Mouse (Mus musculus) heart, postnatal 0 days (tissue): ENCODE measurements around the gene Pdcd1lg2. TPM values are rescaled to one million over a fixed set of nuclear protein-coding genes. Genes with fewer than 3 reads are reported as not detected.

ENCODE experiments used
- ATAC-seq: fragments of 200-750 bp; cut with Nextera tagmentation; 2 replicates; pipeline ENCODE4 v1.8.0; 2017; ENCODE audit warnings: low read depth, moderate number of reproducible peaks, moderate library complexity; ENCODE audit not compliant: insufficient read depth
- DNase-seq: peaks from one replicate; pipeline ENCODE4 v3.0.0-alpha.2; 2016; ENCODE audit warnings: low spot score
- H3K27ac ChIP-seq: fragments of 300-500 bp; sonication (generic); 2 replicates; pipeline ENCODE4 v1.5.1; 2014; ENCODE audit warnings: low read depth, mild to moderate bottlenecking
- H3K27me3 ChIP-seq: fragments of 300-500 bp; sonication (generic); 2 replicates; pipeline ENCODE4 v1.6.1; 2014; ENCODE audit warnings: low read length, mixed read lengths; ENCODE audit not compliant: control insufficient read depth, insufficient read depth
- H3K36me3 ChIP-seq: fragments of 300-500 bp; sonication (generic); replicated peaks from 2 replicates; pipeline ENCODE4 v1.6.1; 2014; ENCODE audit warnings: low read length, mixed read lengths; ENCODE audit not compliant: control insufficient read depth, insufficient read depth
- H3K4me1 ChIP-seq: fragments of 300-500 bp; sonication (generic); 2 replicates; pipeline ENCODE4 v1.6.1; 2014; ENCODE audit warnings: antibody characterized with exemption; ENCODE audit not compliant: control insufficient read depth, insufficient read depth
- H3K4me2 ChIP-seq: fragments of 300-500 bp; sonication (generic); 2 replicates; pipeline ENCODE4 v1.6.1; 2014; ENCODE audit warnings: low read depth, mild to moderate bottlenecking, low read length, moderate library complexity
- H3K4me3 ChIP-seq: fragments of 300-500 bp; sonication (generic); 2 replicates; pipeline ENCODE4 v1.5.1; 2014; ENCODE audit warnings: low read depth, low read length
- H3K9ac ChIP-seq: fragments of 300-500 bp; sonication (generic); replicated peaks from 2 replicates; pipeline ENCODE4 v1.6.1; 2014; ENCODE audit warnings: low read depth, low read length, mixed read lengths
- H3K9me3 ChIP-seq: fragments of 300-500 bp; sonication (generic); replicated peaks from 2 replicates; pipeline ENCODE4 v1.6.1; 2016; ENCODE audit warnings: low read length; ENCODE audit not compliant: control insufficient read depth
- CTCF ChIP-seq: IDR thresholded peaks from 2 replicates; pipeline ENCODE4 v1.5.1; 2016; ENCODE audit warnings: antibody characterized with exemption, control low read depth, low read depth
- EP300 ChIP-seq: IDR thresholded peaks from 2 replicates; pipeline ENCODE4 v1.6.1; 2016; ENCODE audit warnings: antibody characterized with exemption, low read depth
- WGBS: fragments of 180-500 bp; shearing (Covaris S2); extraction: QIAGEN DNeasy Blood & Tissue Kit; methylation state at CpG from one replicate; pipeline ENCODE4 v1.1.7; 2014; 5-methylcytosine and 5-hydroxymethylcytosine counted together
- polyA plus RNA-seq: library from polyadenylated mRNA; unstranded; fragments of >200 nt; fragmentation: Nextera tagmentation; extraction: Ambion mirVana; gene quantifications from 2 replicates; pipeline ENCODE4 v1.2.1, GENCODE M21; 2015
- total RNA-seq: library from RNA; depleted of rRNA; stranded (reverse); fragments of >200 nt; gene quantifications from 2 replicates; pipeline ENCODE4 v1.2.3, GENCODE M21; 2014; ENCODE audit warnings: low replicate concordance

Pdcd1lg2 gene
- total and polyA plus RNA-seq, 2 experiments from 2014 or later: not detected

DNA sequence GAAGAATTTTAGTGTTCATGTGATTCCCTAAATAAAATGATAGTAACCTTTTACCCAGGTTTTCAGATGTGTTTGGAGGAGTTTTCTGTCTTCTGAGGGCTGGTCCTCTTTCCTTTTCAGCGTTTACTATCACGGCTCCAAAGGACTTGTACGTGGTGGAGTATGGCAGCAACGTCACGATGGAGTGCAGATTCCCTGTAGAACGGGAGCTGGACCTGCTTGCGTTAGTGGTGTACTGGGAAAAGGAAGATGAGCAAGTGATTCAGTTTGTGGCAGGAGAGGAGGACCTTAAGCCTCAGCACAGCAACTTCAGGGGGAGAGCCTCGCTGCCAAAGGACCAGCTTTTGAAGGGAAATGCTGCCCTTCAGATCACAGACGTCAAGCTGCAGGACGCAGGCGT, 37.3 kb upstream of the Pdcd1lg2 start:
- H3K27ac ChIP-seq: no peak overlapping the region
- TF ChIP-seq CTCF (no peak), EP300 (no peak)
- ATAC-seq: no peak
- 34% methylated on average over 11 of the region's 11 CpGs for WGBS
- no peak for DNase-seq
- H3K4me2 ChIP-seq: peak overlapping the region; percentile 48
- H3K9me3 ChIP-seq: no peaks in the 10 kb centered on the region
- H3K9ac ChIP-seq: 0 out of 2 replicates have a peak overlapping the region, but pooled peaks have one; percentile 5
- H3K27me3 ChIP-seq: no peaks in the 10 kb centered on the region
- peak overlapping the region; percentile 14 for H3K4me3 ChIP-seq
- no peaks in the 10 kb centered on the region for H3K36me3 ChIP-seq
- no peaks in the 10 kb centered on the region; the same call in 1 of the 2 replicates for H3K4me1 ChIP-seq

GRCm38 (mm10) chr19:29374947-29375346, 35.8 kb upstream of the Pdcd1lg2 start:
- no peak overlapping the region for H3K4me3 ChIP-seq
- ATAC-seq: no peak
- no peaks in the 10 kb centered on the region for H3K9me3 ChIP-seq
- TF ChIP-seq EP300: no peak
- TF ChIP-seq CTCF: no peak
- H3K27ac ChIP-seq: no peak overlapping the region
- H3K9ac ChIP-seq: no peak overlapping the region
- WGBS: 86% methylated on average over 9 of the region's 9 CpGs
- H3K4me2 ChIP-seq: no peak overlapping the region
- H3K27me3 ChIP-seq: no peaks in the 10 kb centered on the region
- H3K4me1 ChIP-seq: no peaks in the 10 kb centered on the region; the same call in 1 of the 2 replicates
- H3K36me3 ChIP-seq: no peaks in the 10 kb centered on the region
- DNase-seq: no peak

DNA sequence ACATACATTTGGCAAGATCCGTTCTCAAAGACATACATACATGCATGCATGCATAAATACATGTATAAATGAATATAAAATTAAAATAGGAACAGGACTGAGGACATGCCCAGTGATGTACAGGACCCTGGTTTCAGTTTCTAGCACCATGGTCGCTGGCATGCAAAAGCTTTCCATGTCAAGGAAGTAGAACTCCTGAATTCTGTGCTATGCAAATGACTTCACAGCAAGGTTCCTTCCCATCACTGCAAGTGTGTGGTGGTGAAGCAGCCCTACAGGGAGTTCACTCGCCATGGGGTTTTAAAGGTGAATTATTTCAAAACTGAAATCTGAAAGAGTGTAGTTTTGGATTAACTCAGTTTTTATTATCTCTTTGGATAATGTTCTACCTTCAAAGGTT, 34.3 kb upstream of the Pdcd1lg2 start:
- TF ChIP-seq EP300 (no peak), CTCF (no peak)
- WGBS: 77% methylated on average over 3 of the region's 3 CpGs
- no peak for ATAC-seq
- no peaks in the 10 kb centered on the region for H3K27me3 ChIP-seq
- H3K9me3 ChIP-seq: no peaks in the 10 kb centered on the region
- H3K27ac ChIP-seq: no peak overlapping the region
- no peak overlapping the region for H3K4me2 ChIP-seq
- no peak for DNase-seq
- H3K9ac ChIP-seq: no peak overlapping the region
- H3K4me3 ChIP-seq: no peak overlapping the region
- no peaks in the 10 kb centered on the region; the same call in 1 of the 2 replicates for H3K4me1 ChIP-seq
- H3K36me3 ChIP-seq: no peaks in the 10 kb centered on the region

GRCm38 (mm10) chr19:29379839-29380603, 30.7 kb upstream of the Pdcd1lg2 start:
- Histone ChIP-seq H3K27ac (no peak overlapping the region), H3K27me3 (no peaks in the 10 kb centered on the region), H3K4me3 (no peak overlapping the region), H3K4me2 (no peak overlapping the region), H3K36me3 (no peaks in the 10 kb centered on the region), H3K9ac (no peak overlapping the region), H3K4me1 (no peaks in the 10 kb centered on the region), H3K9me3 (no peaks in the 10 kb centered on the region)
- no peak for ATAC-seq
- 81% methylated on average over 14 of the region's 14 CpGs for WGBS
- no peak for DNase-seq
- TF ChIP-seq EP300: no peak
- TF ChIP-seq CTCF: no peak

- Histone ChIP-seq H3K4me1 (no peaks in the 10 kb centered on the region), H3K9me3 (no peaks in the 10 kb centered on the region), H3K4me3 (no peak overlapping the region), H3K4me2 (no peak overlapping the region), H3K27me3 (no peaks in the 10 kb centered on the region), H3K27ac (no peak overlapping the region), H3K36me3 (no peaks in the 10 kb centered on the region), H3K9ac (no peak overlapping the region)
- no peak for TF ChIP-seq EP300
- TF ChIP-seq CTCF: no peak
- DNase-seq (no peak), ATAC-seq (no peak)
- WGBS: 91% methylated on average over 5 of the region's 5 CpGs
Observed at GRCm38 (mm10) chr19:29383368-29383767, 27.4 kb upstream of the Pdcd1lg2 start.

DNA sequence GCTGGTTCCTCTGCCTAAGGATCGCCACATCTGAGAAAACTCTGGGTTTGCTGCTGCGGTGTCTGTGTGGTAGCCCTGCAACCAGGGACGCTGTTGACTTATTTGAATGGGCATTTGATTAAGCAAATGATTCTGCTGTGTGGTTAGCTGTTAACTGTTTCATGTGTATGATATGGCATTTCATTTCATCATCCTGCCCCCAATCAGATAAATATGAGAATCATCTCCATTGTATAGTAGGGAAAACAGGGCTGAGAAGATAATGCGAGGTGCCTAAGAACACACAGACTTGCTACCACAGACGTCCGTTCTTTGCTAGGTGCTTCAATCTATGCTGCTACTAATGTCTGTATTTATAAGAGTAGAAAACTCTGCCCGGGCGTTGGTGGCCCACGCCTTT, 26.3 kb upstream of the Pdcd1lg2 start:
- no peak overlapping the region for H3K27ac ChIP-seq
- H3K27me3 ChIP-seq: no peaks in the 10 kb centered on the region
- no peaks in the 10 kb centered on the region for H3K36me3 ChIP-seq
- no peaks in the 10 kb centered on the region for H3K9me3 ChIP-seq
- 78% methylated on average over 9 of the region's 9 CpGs for WGBS
- H3K9ac ChIP-seq: no peak overlapping the region
- TF ChIP-seq CTCF (no peak), EP300 (no peak)
- H3K4me1 ChIP-seq: no peaks in the 10 kb centered on the region
- no peak for DNase-seq
- no peak for ATAC-seq
- no peak overlapping the region for H3K4me2 ChIP-seq
- H3K4me3 ChIP-seq: no peak overlapping the region
